Mouse (Mus musculus): ENCODE results near the gene Cox7a1. TPM values are rescaled to one million over a fixed set of nuclear protein-coding genes. Genes with fewer than 3 reads are reported as not detected.

Gene Cox7a1
- polyA plus RNA-seq, 1 experiment from 2014 or later = 43.0 TPM

GRCm38 (mm10) chr7:30233387-30233786 lies 49.4 kb downstream of the Cox7a1 start:
- H3K4me1 ChIP-seq (replicated peaks; ENCODE audit: insufficient read depth, low read length) = peaks cover 10% of the 10 kb centered on the region
- H3K9me3 ChIP-seq (replicated peaks; ENCODE audit: low read length) = no peaks in the 10 kb centered on the region
- H3K4me3 ChIP-seq (replicated peaks; ENCODE audit: low read depth, low read length) = no peak overlapping the region
- no peaks in the 10 kb centered on the region for H3K27me3 ChIP-seq (ENCODE audit: insufficient read depth, low read length)
- no peak overlapping the region for H3K9ac ChIP-seq (ENCODE audit: low read depth, low read length)
- ATAC-seq (replicated peaks; ENCODE audit: low FRiP score, low read depth) (no peak), DNase-seq (ENCODE audit: low spot score) (no peak)
- no peak for TF ChIP-seq CTCF (IDR thresholded peaks at IDR 0.05; ENCODE audit: low read depth)
- no peak overlapping the region for H3K27ac ChIP-seq
- 88% methylated on average over 20 of the region's 20 CpGs for WGBS
- H3K4me2 ChIP-seq (ENCODE audit: low read length) = peak overlapping the region; percentile 74; the same call in 1 of the 2 replicates
- H3K36me3 ChIP-seq (ENCODE audit: insufficient read depth, low read length) = 0 out of 2 replicates have a peak, but pooled peaks cover 4% of the 10 kb centered on the region

DNA sequence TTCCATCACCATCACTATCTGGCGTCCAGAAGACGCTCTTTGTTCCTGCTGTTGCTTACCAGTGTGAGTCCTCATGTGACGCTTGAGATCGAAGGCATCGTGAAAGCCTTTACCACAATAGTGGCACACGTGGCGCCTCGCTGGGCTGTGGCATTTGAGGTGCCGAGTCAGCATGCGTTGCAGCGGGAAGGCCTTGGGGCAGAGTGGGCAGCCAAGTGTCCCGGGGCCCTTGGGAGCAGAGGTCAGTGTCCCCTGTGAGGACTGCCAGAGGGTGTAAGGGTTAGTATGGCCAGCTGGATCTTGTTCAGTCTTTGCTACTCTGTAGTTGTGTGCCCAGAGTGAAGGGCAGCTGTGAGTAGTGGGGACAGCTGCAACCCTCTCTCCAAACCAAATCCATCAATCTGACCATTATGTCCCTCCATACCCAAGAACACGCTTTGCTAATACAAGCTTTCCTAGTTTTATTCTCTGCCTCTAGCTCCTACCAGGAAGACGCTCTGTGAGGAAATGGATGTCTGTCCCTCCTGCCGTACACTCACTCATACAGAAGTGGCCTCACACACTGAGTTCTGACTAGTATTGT lies 50.4 kb downstream of the Cox7a1 start:
- H3K4me3 ChIP-seq (replicated peaks; ENCODE audit: low read depth, low read length) = no peak overlapping the region
- no peak for ATAC-seq (replicated peaks; ENCODE audit: low FRiP score, low read depth)
- no peak overlapping the region for H3K27ac ChIP-seq
- WGBS = 83% methylated on average over 15 of the region's 15 CpGs
- H3K27me3 ChIP-seq (ENCODE audit: insufficient read depth, low read length) = no peaks in the 10 kb centered on the region
- no peaks in the 10 kb centered on the region for H3K9me3 ChIP-seq (replicated peaks; ENCODE audit: low read length)
- H3K4me2 ChIP-seq (ENCODE audit: low read length) = no peak overlapping the region
- no peak for TF ChIP-seq CTCF (IDR thresholded peaks at IDR 0.05; ENCODE audit: low read depth)
- 0 out of 2 replicates have a peak, but pooled peaks cover 4% of the 10 kb centered on the region for H3K36me3 ChIP-seq (ENCODE audit: insufficient read depth, low read length)
- no peak for DNase-seq (ENCODE audit: low spot score)
- no peak overlapping the region for H3K9ac ChIP-seq (ENCODE audit: low read depth, low read length)
- H3K4me1 ChIP-seq (replicated peaks; ENCODE audit: insufficient read depth, low read length) = peaks cover 10% of the 10 kb centered on the region

DNA sequence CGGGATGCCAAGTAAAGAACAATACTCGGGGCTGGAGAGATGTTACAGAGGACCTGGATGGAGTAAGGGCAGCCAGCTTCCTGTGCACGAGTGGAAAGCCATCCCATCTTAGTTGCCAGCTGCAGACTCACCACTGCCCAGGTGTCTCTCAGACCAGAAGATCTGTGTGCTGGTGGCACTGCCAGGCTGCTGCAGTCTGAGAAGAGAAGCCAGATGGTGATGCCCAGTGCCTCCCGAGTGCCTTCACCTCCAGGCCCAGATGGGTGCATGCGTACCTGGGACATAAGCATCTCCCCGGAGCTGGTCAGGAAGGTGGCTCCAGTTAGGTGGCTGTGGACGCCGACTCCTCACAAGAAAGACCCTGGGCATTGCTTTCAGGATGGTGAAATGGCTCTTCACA lies 51.1 kb downstream of the Cox7a1 start:
- Histone ChIP-seq H3K4me3 (replicated peaks; ENCODE audit: low read depth, low read length) (no peak overlapping the region), H3K9ac (ENCODE audit: low read depth, low read length) (no peak overlapping the region), H3K36me3 (ENCODE audit: insufficient read depth, low read length) (0 out of 2 replicates have a peak, but pooled peaks cover 4% of the 10 kb centered on the region), H3K4me2 (ENCODE audit: low read length) (no peak overlapping the region), H3K27ac (no peak overlapping the region), H3K9me3 (replicated peaks; ENCODE audit: low read length) (no peaks in the 10 kb centered on the region), H3K4me1 (replicated peaks; ENCODE audit: insufficient read depth, low read length) (peaks cover 10% of the 10 kb centered on the region), H3K27me3 (ENCODE audit: insufficient read depth, low read length) (no peaks in the 10 kb centered on the region)
- WGBS = 84% methylated on average over 8 of the region's 8 CpGs
- DNase-seq (ENCODE audit: low spot score) = no peak
- TF ChIP-seq CTCF (IDR thresholded peaks at IDR 0.05; ENCODE audit: low read depth) = no peak
- ATAC-seq (replicated peaks; ENCODE audit: low FRiP score, low read depth) = no peak

DNA sequence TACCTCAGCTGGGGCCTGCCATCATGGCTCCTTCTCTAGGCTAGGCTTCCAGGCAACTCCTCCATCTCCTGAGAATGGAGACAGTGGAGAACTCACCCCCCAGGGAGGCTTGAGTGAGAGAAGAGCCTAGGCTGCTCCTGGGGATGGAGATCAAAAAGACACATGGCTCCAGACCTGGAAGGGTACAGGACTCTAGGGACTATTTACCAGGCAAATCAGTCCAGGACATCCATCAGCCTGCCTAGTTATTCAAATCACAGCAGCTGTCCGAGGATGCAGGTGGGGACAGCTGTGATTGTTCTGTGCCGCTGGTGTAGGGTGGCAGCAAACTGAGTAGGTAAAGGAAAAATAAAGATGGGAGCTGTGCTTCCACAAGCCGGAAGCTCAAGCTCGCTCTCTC lies 51.7 kb downstream of the Cox7a1 start, which contains the start of gene Ovol3:
Ovol3 (minus strand) TSS at position 101 of the 400 bp plus-strand sequence.
- ATAC-seq (replicated peaks; ENCODE audit: low FRiP score, low read depth) (no peak), DNase-seq (ENCODE audit: low spot score) (no peak)
- Histone ChIP-seq H3K9ac (ENCODE audit: low read depth, low read length) (no peak within 1 kb of the TSS), H3K4me3 (replicated peaks; ENCODE audit: low read depth, low read length) (no peak within 1 kb of the TSS), H3K4me2 (ENCODE audit: low read length) (no peak within 1 kb of the TSS), H3K27me3 (ENCODE audit: insufficient read depth, low read length) (no peaks in the 10 kb centered on the region), H3K27ac (no peak within 1 kb of the TSS), H3K9me3 (replicated peaks; ENCODE audit: low read length) (no peaks in the 10 kb centered on the region), H3K36me3 (ENCODE audit: insufficient read depth, low read length) (0 out of 2 replicates have a peak, but pooled peaks cover 4% of the 10 kb centered on the region), H3K4me1 (replicated peaks; ENCODE audit: insufficient read depth, low read length) (peaks cover 10% of the 10 kb centered on the region)
- TF ChIP-seq CTCF (IDR thresholded peaks at IDR 0.05; ENCODE audit: low read depth) = no peak
- 84% methylated on average over 4 of the region's 4 CpGs for WGBS

Other genes with a start within 250 kb of the Cox7a1 start
- gene Zfp74, start 230.1 kb upstream of the Cox7a1 start, polyA plus RNA-seq (2015; fragmentation: Nextera tagmentation; extraction: Ambion mirVana) = 5.6 and 6.7 TPM in 2 replicates
- 6.4 TPM in 2 replicates for gene Zfp568, start 200.2 kb upstream of the Cox7a1 start, polyA plus RNA-seq (2015; fragmentation: Nextera tagmentation; extraction: Ambion mirVana)
- 2.8 and 3.8 TPM in 2 replicates for gene Zfp14, start 132.8 kb upstream of the Cox7a1 start, polyA plus RNA-seq (2015; fragmentation: Nextera tagmentation; extraction: Ambion mirVana)
- 2.7 and 3.7 TPM in 2 replicates for gene Zfp82, start 111.2 kb upstream of the Cox7a1 start, polyA plus RNA-seq (2015; fragmentation: Nextera tagmentation; extraction: Ambion mirVana)
- 0.83 and 1.8 TPM in 2 replicates for gene Gm26920, start 93.7 kb upstream of the Cox7a1 start, polyA plus RNA-seq (2015; fragmentation: Nextera tagmentation; extraction: Ambion mirVana)
- gene Zfp566, start 93.6 kb upstream of the Cox7a1 start, polyA plus RNA-seq (2015; fragmentation: Nextera tagmentation; extraction: Ambion mirVana) = 9.5 and 9.6 TPM in 2 replicates
- gene Zfp260, start 89.4 kb upstream of the Cox7a1 start, polyA plus RNA-seq (2015; fragmentation: Nextera tagmentation; extraction: Ambion mirVana) = 79.8 and 84.7 TPM in 2 replicates
- gene Zfp382, start 62.2 kb upstream of the Cox7a1 start, polyA plus RNA-seq (2015; fragmentation: Nextera tagmentation; extraction: Ambion mirVana) = 4.9 and 5.5 TPM in 2 replicates
- 10.6 and 11.4 TPM in 2 replicates for gene Zfp146, start 14.4 kb upstream of the Cox7a1 start, polyA plus RNA-seq (2015; fragmentation: Nextera tagmentation; extraction: Ambion mirVana)
- gene Capns1, start 14.7 kb downstream of the Cox7a1 start, polyA plus RNA-seq (2015; fragmentation: Nextera tagmentation; extraction: Ambion mirVana) = 121 and 122 TPM in 2 replicates
- 148 and 157 TPM in 2 replicates for gene Polr2i, start 47.8 kb downstream of the Cox7a1 start, polyA plus RNA-seq (2015; fragmentation: Nextera tagmentation; extraction: Ambion mirVana)
- 176 and 179 TPM in 2 replicates for gene Tbcb, start 48.1 kb downstream of the Cox7a1 start, polyA plus RNA-seq (2015; fragmentation: Nextera tagmentation; extraction: Ambion mirVana)
- not detected in 2 replicates for gene Ovol3, start 51.6 kb downstream of the Cox7a1 start, polyA plus RNA-seq (2015; fragmentation: Nextera tagmentation; extraction: Ambion mirVana)
- 0.11 and 0.27 TPM in 2 replicates for gene Thap8, start 96.0 kb downstream of the Cox7a1 start, polyA plus RNA-seq (2015; fragmentation: Nextera tagmentation; extraction: Ambion mirVana)
- gene Wdr62, start 96.3 kb downstream of the Cox7a1 start, polyA plus RNA-seq (2015; fragmentation: Nextera tagmentation; extraction: Ambion mirVana) = 2.7 and 3.4 TPM in 2 replicates
- gene Clip3, start 107.6 kb downstream of the Cox7a1 start, polyA plus RNA-seq (2015; fragmentation: Nextera tagmentation; extraction: Ambion mirVana) = 22.7 and 23.3 TPM in 2 replicates
- gene Alkbh6, start 124.6 kb downstream of the Cox7a1 start, polyA plus RNA-seq (2015; fragmentation: Nextera tagmentation; extraction: Ambion mirVana) = 95.3 and 101 TPM in 2 replicates
- 79.0 and 88.4 TPM in 2 replicates for gene Syne4, start 130.7 kb downstream of the Cox7a1 start, polyA plus RNA-seq (2015; fragmentation: Nextera tagmentation; extraction: Ambion mirVana)
- not detected in 2 replicates for gene E130208F15Rik, start 137.6 kb downstream of the Cox7a1 start, polyA plus RNA-seq (2015; fragmentation: Nextera tagmentation; extraction: Ambion mirVana)
- gene Sdhaf1, start 139.8 kb downstream of the Cox7a1 start, polyA plus RNA-seq (2015; fragmentation: Nextera tagmentation; extraction: Ambion mirVana) = 32.0 and 35.1 TPM in 2 replicates
- 9.3 and 9.5 TPM in 2 replicates for gene Lrfn3, start 178.6 kb downstream of the Cox7a1 start, polyA plus RNA-seq (2015; fragmentation: Nextera tagmentation; extraction: Ambion mirVana)
- 41.9 and 47.3 TPM in 2 replicates for gene Tyrobp, start 229.6 kb downstream of the Cox7a1 start, polyA plus RNA-seq (2015; fragmentation: Nextera tagmentation; extraction: Ambion mirVana)
- gene Hcst, start 235.7 kb downstream of the Cox7a1 start, polyA plus RNA-seq (2015; fragmentation: Nextera tagmentation; extraction: Ambion mirVana) = 2.1 and 3.4 TPM in 2 replicates
- 1.1 and 1.2 TPM in 2 replicates for gene Nfkbid, start 237.6 kb downstream of the Cox7a1 start, polyA plus RNA-seq (2015; fragmentation: Nextera tagmentation; extraction: Ambion mirVana)

Measured in kidney, postnatal 0 days (tissue).